Mouse (Mus musculus): ENCODE measurements around the gene Mast4.

The Mast4 gene

DNA sequence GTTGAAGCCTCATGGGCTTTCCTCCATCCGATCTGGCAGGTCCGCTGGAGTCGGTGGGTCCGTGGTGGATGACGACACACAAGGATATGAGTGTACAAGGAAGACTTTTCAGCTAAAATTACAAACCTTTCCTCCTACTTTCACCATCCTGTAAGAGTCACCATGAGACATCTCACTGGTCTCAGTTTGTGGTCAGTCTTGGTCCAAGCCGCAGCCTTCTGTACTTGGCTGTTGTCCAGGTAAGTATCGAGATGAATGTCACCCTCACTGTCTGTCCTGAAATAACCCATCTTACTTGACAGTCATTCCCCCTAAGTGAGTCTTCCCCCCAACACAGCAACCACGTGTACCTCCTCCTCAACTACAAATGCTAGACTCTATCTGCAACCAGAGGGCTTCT lies 94.6 kb downstream of the Mast4 start:
- no peak for DNase-seq (ENCODE audit: low spot score in 2 of 2)

DNA sequence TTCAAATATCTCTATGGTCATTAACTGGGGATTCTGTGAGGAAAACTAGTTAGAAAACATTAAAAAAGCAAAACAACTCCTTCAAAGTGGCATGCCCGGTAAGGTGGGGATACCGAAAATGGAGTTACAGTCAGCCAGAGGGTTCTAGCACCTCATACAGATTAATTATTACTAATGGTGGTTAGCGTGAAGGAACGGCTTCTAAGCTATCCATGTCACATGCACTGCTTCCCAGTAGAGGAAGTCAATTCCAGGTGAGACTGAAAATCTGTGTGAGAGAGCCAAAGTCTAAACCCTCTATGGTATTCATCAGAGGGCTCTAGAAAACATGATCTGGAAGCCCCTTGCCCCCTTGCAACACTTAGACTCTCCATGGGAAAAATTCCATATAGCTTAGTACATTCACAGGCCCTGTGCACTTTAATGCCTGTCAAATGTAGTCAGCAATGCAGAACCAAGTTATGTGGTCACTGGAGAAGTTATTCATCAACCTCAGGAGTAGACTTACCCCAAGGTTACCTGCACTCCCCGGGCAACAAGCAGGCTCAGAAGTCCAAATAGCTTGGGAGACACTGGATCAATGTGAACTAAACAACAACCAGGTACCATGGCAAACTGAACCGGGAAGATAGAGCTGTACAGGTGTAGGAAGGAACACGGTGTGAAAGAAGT lies 96.1 kb downstream of the Mast4 start:
- no peak for DNase-seq (ENCODE audit: low spot score in 2 of 2)

DNA sequence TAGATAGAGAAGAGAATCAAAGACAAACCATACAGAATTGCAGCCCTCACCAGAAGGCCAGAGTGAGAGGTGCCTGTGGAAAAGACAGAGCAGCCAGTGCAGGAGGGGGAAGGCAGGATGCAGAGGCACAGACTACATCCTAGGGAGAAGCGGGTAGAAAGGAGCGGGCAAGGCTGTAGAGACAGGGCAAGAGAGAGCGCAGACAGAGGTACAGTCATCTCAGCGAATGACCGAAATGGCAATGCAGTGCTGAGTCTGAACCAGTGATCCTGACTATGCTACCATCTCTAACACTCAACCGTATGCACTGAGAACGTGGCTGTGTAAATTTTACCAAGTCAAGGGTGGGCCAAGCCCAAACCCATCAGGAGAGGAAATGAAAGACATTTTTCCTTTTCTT lies 102.1 kb downstream of the Mast4 start:
- DNase-seq (ENCODE audit: low spot score in 2 of 2): no peak

DNA sequence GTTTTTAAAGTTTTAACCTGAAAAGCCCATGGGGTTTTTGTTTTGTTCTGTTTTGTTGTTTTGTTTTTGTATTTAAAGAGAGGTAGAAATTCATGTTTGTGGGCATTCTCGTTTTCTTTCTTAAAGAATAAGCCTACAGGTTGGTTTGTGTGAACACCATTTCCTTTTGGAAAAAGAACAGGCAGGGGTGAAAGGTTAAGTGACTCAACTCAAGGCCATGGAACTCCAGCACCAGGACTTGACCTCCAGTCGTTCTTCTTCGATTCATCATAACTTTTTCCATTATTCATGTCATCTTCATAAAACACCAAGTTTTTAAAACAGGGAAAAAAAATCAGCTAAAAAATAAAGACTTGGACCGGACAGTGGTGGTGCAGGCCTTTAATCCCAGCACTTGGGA lies 105.2 kb downstream of the Mast4 start:
- DNase-seq (ENCODE audit: low spot score in 2 of 2): no peak

DNA sequence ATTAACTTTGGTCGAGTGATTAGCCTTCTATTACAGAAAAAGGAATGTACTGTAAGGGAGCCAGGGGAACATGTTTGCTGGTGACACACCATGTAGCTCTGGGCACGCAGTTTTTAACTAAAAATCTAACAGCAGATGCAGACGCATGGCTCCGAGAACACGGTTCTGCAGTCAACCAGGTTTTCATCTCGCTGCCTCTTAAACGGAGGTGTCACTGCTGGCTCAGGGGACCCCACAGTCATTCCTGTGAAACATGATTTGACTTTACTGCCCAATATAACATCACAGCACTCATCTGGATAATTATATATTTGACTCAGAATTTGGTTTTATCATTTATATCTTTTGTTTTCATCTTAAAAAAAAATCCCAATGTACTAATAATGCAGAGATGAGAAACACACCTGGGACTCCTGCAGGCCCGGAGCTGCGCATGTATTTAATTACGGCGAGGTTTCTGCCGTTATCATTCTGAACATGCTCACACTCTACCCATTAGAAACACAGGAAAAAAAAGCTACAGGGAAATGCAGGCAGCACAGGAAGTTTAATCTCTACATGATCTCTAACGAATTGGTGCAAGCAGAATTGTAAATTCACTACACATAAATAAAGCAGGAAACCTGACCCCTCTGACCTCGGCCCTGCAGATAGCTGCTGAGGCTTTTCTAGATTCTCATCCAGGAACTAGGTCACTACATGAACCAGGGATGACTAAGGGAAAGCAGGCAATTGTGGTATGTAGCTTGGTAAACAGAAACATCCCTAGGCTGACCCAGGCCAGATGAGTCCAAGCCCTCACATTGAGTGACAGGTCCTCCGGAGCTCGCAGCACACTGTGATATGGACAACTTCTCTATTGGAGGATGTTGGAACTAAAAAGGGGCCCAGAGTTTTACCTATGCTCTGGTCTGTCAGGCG lies 108.1 kb downstream of the Mast4 start:
- no peak for DNase-seq (ENCODE audit: low spot score in 2 of 2)

DNA sequence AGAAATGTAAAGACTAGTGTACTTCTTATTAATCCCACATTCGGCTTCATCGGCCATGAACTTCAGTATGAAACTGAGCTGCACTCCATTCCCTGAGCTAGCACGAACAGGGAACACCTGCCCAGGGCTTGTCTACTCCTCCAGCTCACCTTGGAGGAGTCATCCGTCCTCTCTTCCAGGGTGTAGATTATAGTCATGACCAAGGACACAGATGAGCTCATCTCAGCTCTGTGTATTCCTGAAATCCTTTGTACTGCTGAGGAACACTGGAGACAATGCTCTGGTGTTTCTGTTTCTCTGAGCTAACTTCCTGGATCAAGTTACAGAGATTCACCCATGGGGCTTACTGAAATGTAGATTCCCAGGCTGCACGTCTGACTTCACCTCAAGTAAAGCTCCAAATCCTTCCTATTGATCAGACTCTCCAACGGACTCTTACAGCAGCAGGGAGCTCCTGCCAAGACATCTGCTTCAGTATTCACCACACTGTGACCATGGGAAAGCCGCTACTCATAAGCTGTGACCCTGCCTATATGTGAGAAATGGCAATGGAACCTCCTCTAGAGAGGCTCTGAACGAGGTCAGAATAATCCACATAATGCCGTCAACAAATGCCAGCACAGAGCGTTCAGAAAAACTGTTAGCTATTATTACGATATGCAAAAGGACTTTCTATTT lies 108.9 kb downstream of the Mast4 start:
- DNase-seq (ENCODE audit: low spot score in 2 of 2): no peak

DNA sequence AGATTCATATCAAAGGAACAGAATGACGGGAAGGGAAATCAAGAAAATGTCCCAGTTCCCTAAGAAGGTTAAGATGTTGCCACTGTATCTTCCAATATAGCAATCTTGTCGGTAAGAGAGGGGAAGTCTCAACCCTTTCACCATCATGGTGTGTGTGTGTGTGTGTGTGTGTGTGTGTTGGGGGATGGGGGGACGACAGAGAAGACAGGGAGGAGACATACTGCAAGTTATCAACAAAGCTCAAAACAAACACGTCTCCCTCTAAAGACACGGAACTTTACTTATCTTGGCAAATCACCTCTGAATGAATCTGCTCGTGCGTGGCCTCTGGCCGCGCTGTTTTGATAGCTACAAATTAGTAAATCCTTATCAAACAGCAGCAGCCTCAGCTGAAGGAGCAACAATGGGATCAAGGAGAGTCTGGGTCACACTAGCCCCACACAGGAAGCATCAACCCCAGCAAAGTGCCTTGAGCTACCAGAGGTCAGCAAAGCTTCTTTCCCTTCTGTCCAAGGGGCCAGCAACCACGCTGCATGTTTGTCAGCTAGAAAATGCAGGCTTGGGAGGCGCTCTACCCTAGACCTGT lies 113.7 kb downstream of the Mast4 start:
- no peak for DNase-seq (ENCODE audit: low spot score in 2 of 2)

DNA sequence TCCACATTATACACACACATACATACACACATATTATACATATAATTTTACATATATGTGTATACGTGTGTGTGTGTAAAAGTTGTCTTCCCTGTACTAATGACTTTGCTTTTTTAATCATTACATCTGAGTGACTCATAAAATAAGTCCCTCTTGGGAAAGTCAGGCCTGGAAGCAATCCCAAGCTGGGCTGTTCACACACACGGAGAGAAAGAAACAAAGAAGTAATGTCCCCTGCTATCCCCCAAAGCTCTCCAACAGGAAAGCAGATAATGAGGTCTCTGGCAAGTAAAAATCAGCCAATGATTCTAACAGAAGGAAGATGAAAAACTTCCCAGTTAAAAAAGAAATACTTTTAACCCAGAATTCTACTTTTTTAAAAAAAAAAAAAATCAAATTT lies 114.3 kb downstream of the Mast4 start:
- DNase-seq (ENCODE audit: low spot score in 2 of 2): no peak

DNA sequence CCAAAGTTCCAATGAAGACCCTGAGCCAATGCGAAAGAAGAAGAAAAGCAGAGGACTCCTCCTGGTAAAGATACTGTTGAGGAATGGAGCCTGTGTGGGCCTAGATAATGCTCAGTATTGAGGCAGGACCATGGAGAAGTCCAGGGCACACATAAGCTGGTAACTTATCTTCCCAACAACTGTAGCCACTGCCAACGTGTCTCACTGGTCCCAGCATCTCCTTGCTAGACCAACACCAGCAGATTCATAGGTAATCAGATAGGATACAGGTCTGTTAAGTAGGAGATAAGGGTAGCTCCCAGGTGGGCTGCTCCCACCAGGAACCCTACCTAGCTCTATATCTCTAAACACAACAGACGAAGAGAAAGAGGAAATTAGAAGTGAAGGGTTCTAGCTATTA lies 116.8 kb downstream of the Mast4 start:
- DNase-seq (ENCODE audit: low spot score in 2 of 2): no peak

DNA sequence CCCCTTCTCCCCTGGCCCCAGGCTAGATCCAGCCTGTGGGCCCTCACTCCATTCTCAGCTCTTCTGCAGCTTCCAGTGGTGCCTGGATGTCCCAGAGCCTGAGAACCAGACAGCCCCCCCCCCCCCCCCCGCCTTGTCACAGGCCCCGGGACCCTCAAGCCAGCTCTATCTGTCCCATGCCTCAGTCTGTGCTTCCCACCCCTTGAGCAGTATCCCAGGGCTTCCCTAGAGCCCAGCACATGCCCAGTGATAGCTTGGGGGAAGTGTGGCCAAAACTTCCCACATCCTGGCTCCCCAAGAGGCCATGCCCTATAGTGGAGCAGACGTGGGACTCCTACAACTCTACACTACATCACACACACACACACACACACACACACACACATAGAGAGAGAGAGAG lies 119.8 kb downstream of the Mast4 start:
- no peak for DNase-seq (ENCODE audit: low spot score in 2 of 2)

DNA sequence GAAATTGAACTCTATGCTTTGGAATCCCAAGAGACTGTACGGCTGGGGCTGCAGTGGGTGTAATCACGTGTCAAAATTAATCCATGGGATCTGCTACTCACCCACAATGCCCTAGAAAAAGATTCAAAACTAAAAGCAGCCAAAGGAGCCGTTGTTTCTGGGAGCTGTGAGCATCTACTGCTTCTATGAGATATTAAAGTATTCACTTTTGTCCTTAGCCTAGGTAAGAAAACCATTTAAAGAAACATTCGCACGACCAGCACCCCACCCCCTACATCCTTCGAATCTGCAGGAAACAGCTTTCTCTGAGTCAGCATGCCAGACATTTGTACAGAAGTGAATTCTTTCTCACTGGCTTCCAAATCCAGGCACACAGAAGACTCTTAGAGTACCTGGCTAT lies 122.3 kb downstream of the Mast4 start:
- no peak for DNase-seq (ENCODE audit: low spot score in 2 of 2)

DNA sequence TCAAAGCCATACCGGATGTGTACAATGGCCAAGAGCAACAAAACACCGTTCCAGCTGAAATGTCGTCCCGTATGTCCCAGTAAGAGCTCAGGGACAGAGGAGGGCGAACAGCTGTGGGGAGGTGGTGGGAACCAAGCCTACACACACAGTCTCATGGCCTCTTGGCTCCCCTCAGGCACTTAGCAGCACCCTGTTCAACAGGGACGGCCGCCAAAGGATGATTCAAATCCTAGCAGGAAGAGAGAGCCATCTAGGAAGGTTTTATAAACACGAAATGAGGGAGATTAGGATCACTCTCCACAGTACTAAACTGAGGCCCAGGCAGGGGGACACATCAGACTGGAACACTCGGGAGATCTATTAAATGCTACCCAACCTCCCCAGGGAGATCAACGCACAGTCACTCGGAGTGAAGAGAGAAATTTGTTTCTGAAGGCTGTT lies 122.8 kb downstream of the Mast4 start:
- no peak for DNase-seq (ENCODE audit: low spot score in 2 of 2)

DNA sequence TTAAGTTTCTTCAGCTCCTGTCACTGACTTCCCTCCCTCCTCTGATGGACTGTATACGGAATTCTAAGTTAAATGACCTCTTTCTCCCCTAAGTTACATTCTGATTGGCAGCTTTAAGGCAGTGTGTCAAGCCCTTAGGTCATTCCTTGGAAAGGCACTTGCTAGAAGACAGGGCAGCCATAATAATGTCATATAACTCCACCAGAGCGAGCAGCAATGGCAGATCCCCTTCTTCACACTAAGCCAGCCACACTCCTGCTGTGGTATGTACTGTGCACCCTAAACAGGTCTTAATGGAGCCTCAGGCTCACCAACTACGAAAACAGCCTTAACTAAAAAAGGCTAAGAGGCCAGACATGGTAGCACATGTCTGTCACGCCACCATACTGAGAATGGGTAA lies 123.6 kb downstream of the Mast4 start:
- no peak for DNase-seq (ENCODE audit: low spot score in 2 of 2)

DNA sequence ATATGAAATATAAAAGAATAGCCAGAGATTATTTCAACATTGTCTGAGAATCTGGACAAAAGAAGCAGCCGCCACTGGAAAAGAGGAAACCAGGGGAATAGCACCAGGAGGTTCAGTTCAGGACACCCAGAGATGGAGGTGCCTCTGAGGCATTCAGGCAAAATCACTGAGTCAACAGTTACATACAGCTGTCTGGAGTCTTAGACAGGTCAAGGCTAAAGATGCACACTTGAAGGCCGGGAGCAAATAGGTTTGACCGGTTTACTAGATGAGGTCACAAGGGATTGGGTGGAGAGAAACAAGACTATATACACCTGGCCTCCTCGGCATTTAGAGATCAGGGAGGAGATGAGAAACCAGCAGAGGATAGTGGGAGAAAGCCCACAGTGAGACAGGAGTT lies 127.1 kb downstream of the Mast4 start:
- DNase-seq (ENCODE audit: low spot score in 2 of 2): no peak

DNA sequence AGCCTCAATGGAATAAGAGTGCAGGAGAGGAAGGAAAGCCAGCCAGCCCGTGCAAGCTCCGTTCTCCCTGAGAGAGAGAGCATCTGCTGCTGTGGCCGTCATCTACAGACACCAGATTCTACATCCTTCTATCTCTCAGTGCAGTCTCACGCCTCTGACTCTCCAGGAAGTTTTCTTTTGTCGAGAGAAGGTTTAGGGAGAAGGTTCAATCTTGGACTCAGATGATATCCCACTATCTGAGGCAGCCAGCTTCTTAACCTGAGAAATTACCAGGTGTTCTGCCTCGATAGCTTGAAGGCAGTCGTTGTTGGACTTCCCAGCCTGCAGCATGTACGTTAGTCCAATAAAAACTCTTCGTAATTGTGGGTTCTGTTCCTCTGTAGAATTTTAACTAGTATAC lies 127.7 kb downstream of the Mast4 start:
- DNase-seq (ENCODE audit: low spot score in 2 of 2): no peak

DNA sequence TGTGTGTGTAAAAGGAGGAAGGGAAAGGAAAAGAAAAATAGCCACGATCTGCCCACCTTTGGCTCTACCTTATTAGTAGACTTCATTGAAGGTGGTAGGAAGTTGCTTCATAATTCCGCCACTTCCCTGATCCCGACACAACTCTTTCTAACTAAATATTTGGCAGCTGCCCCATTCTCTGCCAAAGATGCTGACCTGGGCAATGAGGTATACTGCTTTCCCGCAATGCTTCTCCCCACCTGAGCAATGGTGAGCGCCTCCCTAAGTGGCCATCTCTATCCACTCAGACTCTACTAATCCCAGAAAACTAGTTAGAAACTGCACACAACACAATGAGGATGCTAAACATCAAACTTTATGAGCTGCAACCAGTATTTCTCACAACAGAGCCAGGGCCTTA lies 129.1 kb downstream of the Mast4 start:
- DNase-seq (ENCODE audit: low spot score in 2 of 2): no peak

DNA sequence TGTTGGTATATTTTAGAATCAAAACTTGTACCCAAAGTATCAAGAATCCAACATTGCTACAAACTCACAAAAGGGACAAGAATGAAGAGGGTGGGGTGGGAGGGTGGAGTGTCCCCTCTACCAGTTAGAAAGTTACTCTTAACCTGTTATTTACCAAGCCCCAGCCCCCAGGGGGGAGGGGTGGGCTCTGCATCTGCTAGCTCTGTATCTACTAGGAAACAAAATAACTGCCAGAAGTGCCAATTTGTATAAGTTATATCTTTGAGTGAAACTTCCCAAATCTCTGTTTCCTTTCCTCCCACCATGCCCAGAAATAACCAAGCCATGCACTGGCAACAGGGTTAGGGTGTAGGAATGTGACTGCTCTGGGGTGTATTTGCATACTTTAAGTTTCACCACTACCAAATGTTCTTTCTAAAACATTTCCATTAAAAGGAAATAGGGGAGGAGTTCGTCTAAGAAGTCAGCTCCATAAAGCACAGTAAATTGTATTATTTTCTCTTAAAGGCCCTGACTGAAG lies 130.9 kb downstream of the Mast4 start:
- DNase-seq (ENCODE audit: low spot score in 2 of 2): no peak

DNA sequence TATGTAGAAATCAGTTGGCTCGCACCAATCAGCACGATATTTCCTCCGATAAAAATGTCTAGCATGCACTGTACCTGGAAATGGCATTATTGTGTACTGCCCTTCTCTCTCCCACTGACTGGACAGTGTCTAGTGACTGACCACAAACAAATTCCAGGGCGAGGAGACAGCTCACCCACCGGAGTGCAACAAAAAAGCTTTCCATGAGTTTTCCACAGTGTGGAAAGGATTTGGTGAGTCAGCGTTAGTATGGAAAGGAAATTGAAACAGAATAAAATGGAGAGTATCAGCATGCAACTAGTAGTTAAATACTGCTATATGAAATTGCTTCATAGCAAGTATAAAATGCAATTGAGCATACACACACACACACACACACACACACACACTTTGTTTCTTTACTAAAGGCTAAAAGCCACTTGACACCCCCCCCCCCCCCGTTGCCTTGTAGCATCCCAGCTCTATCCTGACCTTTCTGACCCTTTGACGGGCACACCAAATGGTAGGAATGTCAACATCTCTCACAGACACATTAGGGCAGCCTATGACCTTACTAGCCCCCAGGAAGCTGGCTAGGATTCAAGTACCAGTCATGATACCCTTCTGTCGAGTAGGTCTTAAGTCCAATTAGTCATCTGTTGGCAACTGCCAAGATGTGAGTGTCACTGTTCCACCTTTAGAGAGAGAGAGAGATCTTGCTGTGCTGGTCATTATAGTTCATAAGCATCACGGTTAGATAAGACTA lies 133.1 kb downstream of the Mast4 start:
- no peak for DNase-seq (ENCODE audit: low spot score in 2 of 2)

DNA sequence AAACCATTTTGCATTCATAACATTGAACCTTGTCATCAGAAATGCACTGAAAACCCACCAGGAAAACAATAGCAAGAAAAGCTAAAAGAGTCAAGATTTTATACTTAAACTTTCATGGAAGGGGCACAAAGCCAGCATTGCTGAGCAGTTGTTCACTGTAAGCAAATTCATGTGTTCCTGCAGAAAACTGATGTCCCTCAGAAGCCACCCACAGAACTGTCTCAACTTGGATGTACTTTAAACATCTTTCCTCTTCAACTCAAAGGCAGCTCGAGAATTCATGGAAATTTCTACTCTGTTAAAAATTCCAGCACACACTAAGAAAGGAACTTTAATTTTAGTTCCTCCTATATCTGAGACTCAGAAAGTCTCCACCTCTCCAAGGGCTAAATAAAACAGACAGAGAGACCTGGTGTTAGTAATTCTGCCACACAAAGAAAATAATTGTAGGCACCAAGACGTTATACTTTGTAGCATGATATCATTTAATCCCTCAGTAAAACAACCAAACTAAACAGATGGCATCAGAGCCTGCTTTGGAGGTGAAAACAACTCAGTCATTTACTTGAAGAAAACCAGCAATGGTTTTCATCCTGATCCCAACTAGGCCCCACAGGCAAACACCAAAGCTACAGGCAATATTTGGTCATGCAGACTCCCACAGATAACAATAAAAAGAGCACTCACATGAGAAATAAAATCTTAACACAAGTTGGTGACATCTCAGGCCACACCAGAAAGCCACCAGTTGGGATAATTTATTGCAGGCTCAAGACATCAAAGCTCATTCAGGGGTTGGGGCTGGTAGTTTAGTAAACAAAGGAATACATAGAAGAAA lies 134.3 kb downstream of the Mast4 start:
- no peak for DNase-seq (ENCODE audit: low spot score in 2 of 2)

DNA sequence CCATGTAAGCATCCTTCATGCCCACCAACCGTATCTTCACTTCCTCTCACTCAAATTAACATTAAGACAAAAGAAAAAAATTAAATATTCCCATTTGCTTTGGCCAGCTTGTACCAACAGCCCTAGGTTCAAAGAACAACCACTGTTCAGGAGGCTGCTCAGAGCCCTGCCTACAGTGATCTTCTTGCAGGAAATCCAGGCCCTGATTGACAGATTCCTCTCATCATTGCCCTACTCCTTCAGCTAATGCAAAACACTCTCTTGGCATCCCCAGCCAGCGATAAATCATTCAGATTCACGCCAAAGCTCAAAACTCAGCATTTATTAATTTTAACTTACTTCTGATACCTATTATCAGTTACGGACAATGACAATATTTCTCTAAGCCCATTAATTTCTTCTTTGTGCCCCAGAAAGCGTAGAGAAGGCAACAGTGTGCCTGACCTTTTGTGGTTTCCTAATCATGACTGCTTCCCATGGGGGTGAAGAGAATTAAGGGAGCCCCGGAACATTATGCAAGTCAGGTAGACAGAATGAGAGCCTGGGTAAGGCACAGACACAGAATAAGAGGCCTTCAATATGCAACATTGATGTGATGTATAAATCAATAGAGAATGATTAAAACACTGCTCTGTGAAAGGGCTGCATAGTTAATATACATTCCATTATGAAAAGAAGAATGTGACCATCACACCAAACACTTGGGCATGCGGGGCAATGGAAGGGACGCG lies 135.9 kb downstream of the Mast4 start:
- no peak for DNase-seq (ENCODE audit: low spot score in 2 of 2)
